ENCODE assay signal across 7 mouse cellular contexts in the genomic region with DNA sequence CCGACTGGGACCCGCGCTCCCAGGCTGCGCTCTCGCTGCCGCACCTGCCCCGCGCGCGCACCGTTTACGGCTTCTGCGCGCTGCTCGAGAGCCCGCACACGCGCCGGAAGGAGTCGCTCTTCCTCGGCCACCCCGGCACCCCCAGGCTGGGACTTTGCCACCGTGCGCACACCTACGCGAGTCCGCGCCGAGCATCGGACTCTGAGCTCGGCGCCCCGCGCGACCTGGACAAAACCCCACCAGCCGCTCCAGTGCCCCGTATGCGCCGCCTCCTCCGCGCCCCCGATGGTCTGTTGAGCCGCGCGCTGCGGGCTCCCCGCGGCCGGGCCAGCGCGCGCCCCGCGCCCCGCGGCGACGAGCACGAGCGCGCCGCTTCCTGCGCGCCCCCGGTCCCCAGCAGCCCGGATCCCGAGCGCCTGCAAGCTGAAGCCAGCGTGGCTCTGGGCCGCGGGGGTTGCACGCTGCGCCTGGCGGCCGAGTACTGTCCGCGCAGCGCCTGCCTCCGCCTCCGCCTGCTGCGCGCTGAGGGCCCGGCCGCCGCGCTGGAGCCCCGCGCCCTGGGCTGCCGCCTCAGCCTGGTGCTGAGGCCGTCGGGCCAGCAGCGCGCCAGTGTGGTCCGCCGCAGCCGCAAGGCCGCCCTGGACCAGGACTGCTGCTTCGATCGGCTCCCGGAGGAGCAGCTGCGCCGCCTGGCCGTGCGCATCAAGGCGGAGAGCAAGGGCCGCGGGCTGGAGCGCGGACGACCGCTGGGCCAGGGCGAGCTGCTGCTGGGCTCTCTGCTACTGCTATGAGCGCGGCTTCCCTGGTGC. TPM values are rescaled to one million over a fixed set of nuclear protein-coding genes. Genes with fewer than 3 reads are reported as not detected.
DNase-seq lines count a peak whose midpoint lies in the region; ATAC-seq and TF ChIP-seq lines count a peak whose summit lies in the region.
"Not testable (repeated sequence)": the region's sequence is repeated elsewhere in the genome, so short reads cannot be mapped to it uniquely, and the experiment has no call there.

No protein-coding gene starts in this region.

- ATAC-seq in embryonic facial prominence, embryonic 13.5 days (ENCODE audit: insufficient number of reproducible peaks, insufficient read depth, low FRiP score, low TSS enrichment, low read depth): peak; percentile 76
- peak; percentile 83 for ATAC-seq in intestine, embryonic 14.5 days (replicated peaks; ENCODE audit: low FRiP score, low TSS enrichment, low read depth)

- intact Hi-C loops in left cerebral cortex, postnatal 10 days (cut with DNase I): loop anchor here (2.0 to 5.0 kb wide), 2 partner anchors 43 to 48 kb away; no protein-coding TSS in a partner anchor

- H3K27ac ChIP-seq in bone marrow macrophage, adult 2 months (ENCODE audit: insufficient read depth, low read depth, low read length); embryonic facial prominence, embryonic 13.5 days; intestine, embryonic 14.5 days (ENCODE audit: low read depth): not testable (repeated sequence)

- TF ChIP-seq CTCF in bone marrow macrophage, adult 2 months (IDR thresholded peaks at IDR 0.05; ENCODE audit: low read depth, low read length): not testable (repeated sequence)

- H3K9me3 ChIP-seq in embryonic facial prominence, embryonic 13.5 days; intestine, embryonic 14.5 days (ENCODE audit: control insufficient read depth, low read length): not testable (repeated sequence)

- not testable (repeated sequence) for H3K4me1 ChIP-seq in bone marrow macrophage, adult 2 months (ENCODE audit: control insufficient read depth, insufficient read depth, low read length); intestine, embryonic 14.5 days (replicated peaks; ENCODE audit: control insufficient read depth, insufficient read depth, low read length)
- peaks cover 13% of the 10 kb centered on the region for H3K4me1 ChIP-seq in embryonic facial prominence, embryonic 13.5 days

- peak overlapping the region; percentile 75 for H3K9ac ChIP-seq in embryonic facial prominence, embryonic 13.5 days
- H3K9ac ChIP-seq in intestine, embryonic 14.5 days (ENCODE audit: low read length): peak overlapping the region; percentile 27

- peaks cover 54% of the 10 kb centered on the region for H3K27me3 ChIP-seq in embryonic facial prominence, embryonic 13.5 days
- H3K27me3 ChIP-seq in intestine, embryonic 14.5 days (replicated peaks; ENCODE audit: control insufficient read depth, insufficient read depth, low read length): peaks cover 27% of the 10 kb centered on the region

- not testable (repeated sequence) for H3K36me3 ChIP-seq in embryonic facial prominence, embryonic 13.5 days; intestine, embryonic 14.5 days (ENCODE audit: control insufficient read depth, insufficient read depth, low read length)

- peak; percentile 94 for DNase-seq in heart, adult 11 months
- peak; percentile 77 for DNase-seq in intestine, embryonic 14.5 days (ENCODE audit: low spot score)
- peak; percentile 25 to 79 for DNase-seq in left cerebral cortex, postnatal 10 days (ENCODE audit: extremely low spot score in 1 of 2, low spot score in 2 of 2)
- peak; percentile 48 for DNase-seq in lung, postnatal 10 days
- DNase-seq in retina, postnatal 1 day: peak; percentile 86

- H3K4me3 ChIP-seq in bone marrow macrophage, adult 2 months (ENCODE audit: insufficient read depth, low read length): peak overlapping the region; percentile 28; the same call in 1 of the 2 replicates
- peak overlapping the region; percentile 64 for H3K4me3 ChIP-seq in embryonic facial prominence, embryonic 13.5 days
- H3K4me3 ChIP-seq in intestine, embryonic 14.5 days (ENCODE audit: low read depth, low read length): peak overlapping the region; percentile 59

- H3K4me2 ChIP-seq in embryonic facial prominence, embryonic 13.5 days: peak overlapping the region; percentile 98
- H3K4me2 ChIP-seq in intestine, embryonic 14.5 days (ENCODE audit: low read length): peak overlapping the region; percentile 82

- WGBS in embryonic facial prominence, embryonic 13.5 days: under 1% methylated on average over 81 of the region's 114 CpGs
- under 1% methylated on average over 102 of the region's 114 CpGs for WGBS in intestine, embryonic 14.5 days

- TF ChIP-seq POLR2A in bone marrow macrophage, adult 2 months (IDR thresholded peaks at IDR 0.05; ENCODE audit: borderline replicate concordance, low read depth, low read length): not testable (repeated sequence)

RNA-seq across cellular contexts. Expression of gene C2cd4b, which starts 0.9 kb away (rescaled TPM):
- polyA plus RNA-seq in bone marrow macrophage, adult 2 months (2012; ENCODE audit: insufficient read depth, insufficient read length, missing spikeins): not detected in 2 replicates
- polyA plus RNA-seq in embryonic facial prominence, embryonic 13.5 days (2015; fragmentation: Nextera tagmentation; extraction: Ambion mirVana): 0.15 and 0.19 TPM in 2 replicates
- polyA plus RNA-seq in intestine, embryonic 14.5 days (2014; fragmentation: Nextera tagmentation; extraction: Ambion mirVana): 0.35 and 0.85 TPM in 2 replicates
- total RNA-seq in left cerebral cortex, postnatal 10 days (2021): 1 to 10 TPM; 2.3 to 3.0 TPM
